Mouse (Mus musculus): Measurements from ENCODE around the gene Auh. TPM values are rescaled to one million over a fixed set of nuclear protein-coding genes. Genes with fewer than 3 reads are reported as not detected.

The Auh gene
- polyA plus RNA-seq, 1 experiment from 2014 or later, result 51.3 TPM

DNA sequence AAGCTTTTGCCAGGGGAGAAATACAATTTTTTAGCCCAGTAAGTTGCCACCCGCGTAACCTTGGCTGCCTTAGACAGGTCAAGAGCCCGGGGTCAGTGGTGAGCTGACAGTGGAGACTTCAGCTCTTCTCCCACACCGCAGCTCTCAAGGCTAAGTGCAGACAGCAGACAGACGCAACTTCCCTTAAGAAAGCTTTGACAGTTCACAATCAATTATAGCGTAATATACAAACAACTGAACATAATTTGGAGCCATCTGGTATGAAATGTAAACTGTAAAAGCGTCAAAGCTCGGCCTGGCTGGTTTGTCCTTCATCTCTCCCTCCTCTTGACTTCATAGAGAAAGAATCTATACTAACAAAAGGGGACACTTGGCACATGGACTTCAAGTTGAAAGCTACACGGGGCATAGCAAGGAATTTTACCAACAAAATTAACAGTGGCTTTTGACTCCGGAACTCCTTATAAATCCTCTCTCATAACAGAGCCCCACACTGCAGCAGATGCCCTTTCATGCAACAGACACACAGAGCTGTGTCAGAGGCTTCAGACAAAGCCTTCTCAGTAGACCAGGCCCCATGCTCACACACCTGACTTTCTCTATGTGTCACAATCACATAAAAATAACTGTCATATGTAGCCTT, 85.8 kb downstream of the Auh start:
- Histone ChIP-seq H3K9me3 (replicated peaks) (no peaks in the 10 kb centered on the region), H3K4me3 (no peak overlapping the region), H3K9ac (no peak overlapping the region), H3K36me3 (peaks cover 15% of the 10 kb centered on the region; the same call in 1 of the 2 replicates), H3K27me3 (replicated peaks) (no peaks in the 10 kb centered on the region), H3K27ac (ENCODE audit: poor library complexity, severe bottlenecking) (no peak overlapping the region), H3K4me1 (replicated peaks) (peaks cover 41% of the 10 kb centered on the region), H3K4me2 (no peak overlapping the region)
- no peak for ATAC-seq (ENCODE audit: insufficient number of reproducible peaks, low FRiP score)
- WGBS, result 62% methylated on average over 10 of the region's 10 CpGs

DNA sequence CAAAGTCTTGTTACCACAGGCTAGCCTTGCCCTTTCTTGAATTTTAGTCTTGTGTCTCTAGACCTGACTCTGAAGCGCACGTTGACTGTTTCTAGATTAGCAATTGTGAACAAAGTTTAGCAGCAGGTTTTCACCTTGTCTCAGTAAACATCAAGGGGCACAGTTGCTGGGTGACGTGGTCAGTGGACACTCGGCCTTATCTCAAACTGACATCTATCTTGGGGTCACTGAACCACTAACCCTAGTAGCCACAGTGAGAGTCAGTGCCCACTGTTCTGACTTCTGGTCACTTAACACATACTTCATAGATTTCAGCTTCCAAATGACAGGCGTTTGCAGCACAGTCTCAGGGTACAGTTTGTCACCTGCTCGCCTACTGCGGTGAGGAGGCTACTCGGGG, 93.2 kb downstream of the Auh start:
- no peaks in the 10 kb centered on the region for H3K27me3 ChIP-seq (replicated peaks)
- H3K4me2 ChIP-seq, result no peak overlapping the region
- no peak overlapping the region for H3K27ac ChIP-seq (ENCODE audit: poor library complexity, severe bottlenecking)
- ATAC-seq (ENCODE audit: insufficient number of reproducible peaks, low FRiP score), result no peak
- no peak overlapping the region for H3K9ac ChIP-seq
- 91% methylated on average over 8 of the region's 8 CpGs for WGBS
- no peaks in the 10 kb centered on the region; the same call in 1 of the 2 replicates for H3K9me3 ChIP-seq (replicated peaks)
- H3K4me3 ChIP-seq, result no peak overlapping the region
- peaks cover 9% of the 10 kb centered on the region for H3K4me1 ChIP-seq (replicated peaks)
- H3K36me3 ChIP-seq, result peaks cover 43% of the 10 kb centered on the region

DNA sequence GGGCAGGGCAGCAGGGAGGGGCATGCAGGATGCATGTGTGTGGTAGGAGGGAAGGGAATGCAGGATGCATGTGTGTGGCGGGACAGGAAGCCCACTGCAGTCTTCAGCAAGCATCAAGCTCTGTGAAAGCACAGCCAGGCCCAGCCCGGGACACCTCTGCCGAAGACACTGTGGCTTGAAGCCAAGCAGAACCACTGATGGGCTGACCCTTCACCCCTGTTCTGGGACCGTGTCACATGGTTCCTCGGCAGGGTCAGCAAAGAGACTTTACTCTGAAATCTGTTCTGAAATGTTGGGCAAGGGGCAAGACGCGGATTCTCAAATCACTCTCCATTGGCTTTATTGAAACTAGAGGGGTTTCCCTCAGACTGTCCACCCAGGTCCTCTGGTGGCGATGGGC, 94.9 kb downstream of the Auh start:
- H3K36me3 ChIP-seq, result peaks cover 36% of the 10 kb centered on the region
- H3K9ac ChIP-seq, result no peak overlapping the region
- 82% methylated on average over 8 of the region's 8 CpGs for WGBS
- no peak overlapping the region for H3K4me3 ChIP-seq
- H3K4me2 ChIP-seq, result no peak overlapping the region
- no peak overlapping the region for H3K27ac ChIP-seq (ENCODE audit: poor library complexity, severe bottlenecking)
- no peaks in the 10 kb centered on the region; the same call in 1 of the 2 replicates for H3K9me3 ChIP-seq (replicated peaks)
- H3K4me1 ChIP-seq (replicated peaks), result peaks cover 14% of the 10 kb centered on the region
- H3K27me3 ChIP-seq (replicated peaks), result no peaks in the 10 kb centered on the region
- no peak for ATAC-seq (ENCODE audit: insufficient number of reproducible peaks, low FRiP score)

DNA sequence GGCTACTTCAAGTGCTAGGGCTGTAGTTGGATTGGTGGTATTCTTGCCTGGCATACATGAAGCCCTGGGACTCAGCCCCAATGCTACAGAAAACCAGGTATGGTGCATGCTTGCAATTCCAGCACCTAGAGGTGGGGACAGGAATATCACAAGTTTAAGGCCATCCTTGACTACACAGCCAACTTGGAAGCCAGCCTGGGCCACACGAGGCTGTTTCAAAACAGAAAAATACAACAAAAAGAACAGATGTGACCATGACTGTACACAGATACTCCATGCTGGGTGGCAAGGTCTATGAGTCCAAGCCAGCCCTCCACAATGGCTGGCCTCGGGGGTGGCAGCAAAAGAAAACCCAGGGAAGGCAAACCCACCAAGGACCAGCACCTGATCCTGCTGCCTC, 95.7 kb downstream of the Auh start:
- Histone ChIP-seq H3K9ac (no peak overlapping the region), H3K9me3 (replicated peaks) (no peaks in the 10 kb centered on the region; the same call in 1 of the 2 replicates), H3K27me3 (replicated peaks) (no peaks in the 10 kb centered on the region), H3K27ac (ENCODE audit: poor library complexity, severe bottlenecking) (no peak overlapping the region), H3K4me3 (no peak overlapping the region), H3K36me3 (peaks cover 28% of the 10 kb centered on the region), H3K4me2 (no peak overlapping the region), H3K4me1 (replicated peaks) (peaks cover 22% of the 10 kb centered on the region)
- WGBS, result 86% methylated on average over 2 of the region's 2 CpGs
- no peak for ATAC-seq (ENCODE audit: insufficient number of reproducible peaks, low FRiP score)

DNA sequence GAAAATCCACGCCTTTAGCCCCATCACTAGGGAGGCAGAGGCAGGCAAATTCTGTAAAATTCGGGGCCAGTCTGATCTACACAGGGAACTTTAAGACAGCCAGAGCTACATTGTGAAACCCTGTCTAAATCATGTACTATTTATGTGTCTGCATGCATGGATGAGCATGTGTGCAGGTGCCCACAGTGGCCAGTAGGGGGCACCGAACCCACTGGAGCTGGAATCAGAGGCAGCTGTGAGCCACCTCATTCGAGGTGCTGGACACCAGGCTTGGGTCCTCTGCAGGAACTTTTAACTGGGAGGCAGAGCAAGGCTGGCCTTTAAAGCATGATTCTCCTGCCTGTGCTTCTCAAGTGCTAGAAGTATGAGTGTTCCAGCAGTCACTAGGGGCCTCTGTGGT, 96.3 kb downstream of the Auh start:
- Histone ChIP-seq H3K4me1 (replicated peaks) (peaks cover 26% of the 10 kb centered on the region), H3K27me3 (replicated peaks) (no peaks in the 10 kb centered on the region), H3K4me2 (no peak overlapping the region), H3K9ac (no peak overlapping the region), H3K9me3 (replicated peaks) (no peaks in the 10 kb centered on the region; the same call in 1 of the 2 replicates), H3K4me3 (no peak overlapping the region), H3K27ac (ENCODE audit: poor library complexity, severe bottlenecking) (no peak overlapping the region), H3K36me3 (peaks cover 28% of the 10 kb centered on the region)
- 73% methylated on average over 4 of the region's 4 CpGs for WGBS
- ATAC-seq (ENCODE audit: insufficient number of reproducible peaks, low FRiP score), result no peak

DNA sequence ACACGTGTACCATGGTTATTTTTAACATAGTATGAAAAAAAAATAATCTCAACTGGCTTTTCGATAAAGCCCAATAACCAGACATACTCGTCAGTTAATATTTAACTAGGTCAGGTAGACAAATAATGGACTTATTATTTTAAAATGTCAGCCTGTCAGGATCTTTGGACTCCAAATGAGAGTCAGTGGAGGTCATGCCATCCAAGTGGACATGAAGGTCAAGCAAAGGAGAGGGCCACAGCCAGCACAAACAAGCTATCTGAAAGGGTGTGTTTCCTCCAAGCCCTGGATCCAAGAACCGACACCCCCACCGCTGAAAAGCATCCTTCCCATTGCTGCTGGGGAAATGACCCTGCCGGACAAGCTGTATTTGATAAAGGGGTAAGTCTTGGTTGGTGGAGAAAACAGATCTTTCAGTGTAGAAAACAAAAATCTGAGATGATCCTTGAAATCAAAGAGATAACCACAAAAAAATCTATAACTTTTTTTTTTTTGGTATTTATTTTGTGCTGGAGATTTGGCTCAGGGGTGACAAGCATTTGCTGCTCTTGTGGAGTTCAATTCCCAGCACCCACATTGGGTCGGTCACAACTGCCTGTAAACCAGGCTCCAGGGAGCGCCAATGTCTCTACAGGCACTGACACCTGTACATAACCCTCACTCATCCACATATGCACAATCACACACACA, 96.9 kb downstream of the Auh start:
- Histone ChIP-seq H3K27ac (ENCODE audit: poor library complexity, severe bottlenecking) (no peak overlapping the region), H3K4me1 (replicated peaks) (peaks cover 27% of the 10 kb centered on the region), H3K27me3 (replicated peaks) (no peaks in the 10 kb centered on the region), H3K9me3 (replicated peaks) (no peaks in the 10 kb centered on the region; the same call in 1 of the 2 replicates), H3K4me3 (no peak overlapping the region), H3K36me3 (peaks cover 24% of the 10 kb centered on the region), H3K9ac (no peak overlapping the region), H3K4me2 (no peak overlapping the region)
- ATAC-seq (ENCODE audit: insufficient number of reproducible peaks, low FRiP score), result no peak
- 79% methylated on average over 8 of the region's 8 CpGs for WGBS

DNA sequence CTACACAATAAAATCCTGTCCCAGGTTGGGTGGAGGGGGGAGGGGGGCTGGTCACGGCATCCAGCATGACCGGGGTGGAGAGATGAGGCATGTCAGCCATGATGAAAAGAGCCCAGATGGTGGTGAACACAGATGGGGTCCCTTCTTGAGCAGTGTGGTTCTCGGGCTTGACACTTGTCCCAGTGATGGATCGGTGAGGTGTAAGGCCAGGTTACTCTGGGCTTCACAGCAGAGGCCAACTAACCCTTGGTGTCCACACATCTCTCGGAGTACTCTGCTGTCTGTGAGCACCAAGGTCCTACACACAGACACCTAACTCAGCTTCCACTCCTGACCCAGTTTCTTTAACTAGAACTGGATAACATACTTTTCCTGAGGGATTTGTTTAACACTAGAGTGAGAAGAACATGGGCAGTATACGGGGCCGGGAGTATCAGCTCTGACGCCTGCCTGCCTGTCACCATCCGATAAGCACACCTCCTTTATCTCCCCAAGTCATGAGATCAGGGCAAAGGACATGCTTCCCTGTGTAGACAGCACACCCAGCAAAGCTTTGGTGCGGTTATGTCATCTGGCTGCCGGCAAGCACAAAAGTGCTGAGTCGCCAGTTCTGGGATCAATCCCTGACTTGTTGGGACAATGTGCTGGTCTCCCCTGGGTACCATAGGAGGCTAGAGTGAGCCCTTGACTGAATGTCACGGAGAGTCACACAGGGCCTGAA, 98.3 kb downstream of the Auh start:
- ATAC-seq (ENCODE audit: insufficient number of reproducible peaks, low FRiP score), result peak; percentile 88
- 44% methylated on average over 13 of the region's 13 CpGs for WGBS
- Histone ChIP-seq H3K27ac (ENCODE audit: poor library complexity, severe bottlenecking) (peak overlapping the region; percentile 7; the same call in 1 of the 2 replicates), H3K27me3 (replicated peaks) (no peaks in the 10 kb centered on the region), H3K4me1 (replicated peaks) (peaks cover 27% of the 10 kb centered on the region), H3K9me3 (replicated peaks) (no peaks in the 10 kb centered on the region; the same call in 1 of the 2 replicates), H3K4me2 (no peak overlapping the region), H3K9ac (no peak overlapping the region), H3K4me3 (no peak overlapping the region), H3K36me3 (peaks cover 10% of the 10 kb centered on the region)

DNA sequence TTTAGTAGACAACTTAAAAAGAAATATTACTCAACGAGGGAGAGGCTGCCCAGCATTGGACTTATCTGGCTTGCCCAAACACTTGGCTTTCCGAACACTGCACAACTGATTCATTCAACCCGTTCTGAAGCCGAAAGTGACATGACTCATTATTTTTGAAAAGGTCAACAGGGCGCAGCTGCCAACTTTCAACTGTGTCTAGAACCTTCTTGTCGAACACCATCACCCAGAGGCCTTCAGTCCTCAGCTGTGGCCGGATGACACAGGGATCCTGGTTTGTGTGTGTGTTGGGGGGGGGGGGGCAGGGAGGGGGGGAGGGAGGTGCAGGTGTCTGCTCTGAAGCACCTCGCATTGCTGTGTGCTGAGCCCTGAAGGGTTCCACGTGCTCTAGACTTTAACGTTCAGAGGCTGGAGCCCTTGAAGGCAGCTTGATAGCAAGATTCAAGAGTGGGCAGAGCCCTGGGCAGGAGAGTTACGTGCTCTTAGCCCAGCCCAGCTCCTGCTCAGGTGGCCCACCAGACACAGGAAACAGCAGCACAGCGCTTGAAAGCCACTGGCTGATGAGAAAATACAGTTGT, 100.4 kb downstream of the Auh start:
- ATAC-seq (ENCODE audit: insufficient number of reproducible peaks, low FRiP score), result peak; percentile 69
- no peak overlapping the region for H3K9ac ChIP-seq
- H3K36me3 ChIP-seq, result no peaks in the 10 kb centered on the region; the same call in 1 of the 2 replicates
- WGBS, result 57% methylated on average over 12 of the region's 12 CpGs
- no peak overlapping the region for H3K4me3 ChIP-seq
- H3K4me1 ChIP-seq (replicated peaks), result peaks cover 32% of the 10 kb centered on the region
- no peaks in the 10 kb centered on the region for H3K27me3 ChIP-seq (replicated peaks)
- H3K4me2 ChIP-seq, result no peak overlapping the region
- no peaks in the 10 kb centered on the region; the same call in 1 of the 2 replicates for H3K9me3 ChIP-seq (replicated peaks)
- 0 out of 2 replicates have a peak overlapping the region, but pooled peaks have one; percentile 1 for H3K27ac ChIP-seq (ENCODE audit: poor library complexity, severe bottlenecking)

DNA sequence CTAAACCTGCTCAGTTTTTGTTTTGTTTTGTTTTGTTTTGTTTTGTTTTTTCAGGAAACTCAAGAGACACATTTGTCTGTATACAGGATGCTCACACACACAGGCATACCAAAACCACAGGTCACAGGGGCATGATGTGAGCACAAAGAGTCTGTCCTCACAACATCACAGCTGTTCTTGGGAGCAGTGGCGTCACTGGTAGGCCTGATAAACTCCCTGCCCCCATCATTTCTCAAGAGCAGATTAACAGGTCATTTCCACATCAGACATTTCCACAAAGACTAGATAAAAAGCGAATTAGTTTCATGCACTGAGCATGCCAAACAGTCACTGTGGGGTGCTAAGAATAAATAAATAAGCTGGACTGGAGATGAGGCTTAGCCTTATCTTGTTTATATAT, 101.3 kb downstream of the Auh start:
- Histone ChIP-seq H3K9me3 (replicated peaks) (no peaks in the 10 kb centered on the region; the same call in 1 of the 2 replicates), H3K4me2 (no peak overlapping the region), H3K27me3 (replicated peaks) (no peaks in the 10 kb centered on the region), H3K4me1 (replicated peaks) (peaks cover 32% of the 10 kb centered on the region), H3K27ac (ENCODE audit: poor library complexity, severe bottlenecking) (0 out of 2 replicates have a peak overlapping the region, but pooled peaks have one; percentile 1), H3K9ac (no peak overlapping the region), H3K4me3 (no peak overlapping the region), H3K36me3 (no peaks in the 10 kb centered on the region; the same call in 1 of the 2 replicates)
- 34% methylated on average over 2 of the region's 2 CpGs for WGBS
- no peak for ATAC-seq (ENCODE audit: insufficient number of reproducible peaks, low FRiP score)

DNA sequence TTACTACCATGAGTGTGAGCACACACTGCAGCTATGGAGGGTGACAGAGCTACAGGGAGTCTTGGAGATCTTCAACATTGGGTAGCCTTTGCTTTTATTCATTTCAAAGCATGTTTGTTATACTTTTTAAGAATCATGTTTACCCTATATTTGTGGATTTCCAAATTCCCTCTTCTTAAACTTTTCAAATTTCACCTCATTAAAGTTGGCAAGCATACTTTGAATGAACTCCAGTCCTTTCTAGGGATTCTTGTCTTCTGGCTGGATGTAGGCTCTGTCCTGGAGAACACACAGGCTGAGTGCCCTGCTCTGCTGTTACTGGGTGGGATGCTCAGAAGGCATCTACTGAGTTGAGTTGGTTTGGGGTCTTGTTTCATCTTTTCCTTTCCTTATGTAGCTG, 102.8 kb downstream of the Auh start:
- H3K27ac ChIP-seq (ENCODE audit: poor library complexity, severe bottlenecking), result no peak overlapping the region
- no peak overlapping the region for H3K9ac ChIP-seq
- peaks cover 42% of the 10 kb centered on the region for H3K4me1 ChIP-seq (replicated peaks)
- no peak overlapping the region for H3K4me2 ChIP-seq
- ATAC-seq (ENCODE audit: insufficient number of reproducible peaks, low FRiP score), result no peak
- no peak overlapping the region for H3K4me3 ChIP-seq
- H3K9me3 ChIP-seq (replicated peaks), result no peaks in the 10 kb centered on the region
- no peaks in the 10 kb centered on the region for H3K36me3 ChIP-seq
- no peaks in the 10 kb centered on the region for H3K27me3 ChIP-seq (replicated peaks)

DNA sequence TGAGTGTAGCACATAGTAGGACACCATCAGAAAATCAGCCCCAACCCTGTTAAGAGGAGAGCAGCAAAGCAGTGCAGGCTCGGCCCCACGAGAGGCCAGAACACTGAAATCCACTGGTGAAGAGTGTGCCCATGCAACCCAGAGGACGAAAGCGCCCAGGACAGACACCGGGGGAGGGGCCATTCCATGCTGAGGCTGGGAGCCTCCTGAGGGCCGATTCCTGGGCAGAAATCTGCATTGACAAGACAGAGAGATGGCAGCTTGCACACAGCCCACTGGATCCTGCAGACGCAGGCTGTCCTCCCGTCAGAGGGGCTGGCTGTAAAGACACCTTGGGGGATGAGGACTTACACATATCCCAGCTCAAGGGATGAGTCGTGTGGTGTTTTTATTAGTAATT, 104.7 kb downstream of the Auh start:
- no peaks in the 10 kb centered on the region for H3K27me3 ChIP-seq (replicated peaks)
- H3K4me3 ChIP-seq, result no peak overlapping the region
- H3K4me2 ChIP-seq, result no peak overlapping the region
- peaks cover 52% of the 10 kb centered on the region for H3K4me1 ChIP-seq (replicated peaks)
- no peaks in the 10 kb centered on the region for H3K36me3 ChIP-seq
- no peak overlapping the region for H3K27ac ChIP-seq (ENCODE audit: poor library complexity, severe bottlenecking)
- no peak overlapping the region for H3K9ac ChIP-seq
- no peak for ATAC-seq (ENCODE audit: insufficient number of reproducible peaks, low FRiP score)
- H3K9me3 ChIP-seq (replicated peaks), result no peaks in the 10 kb centered on the region
- 59% methylated on average over 9 of the region's 9 CpGs for WGBS
